ENCODE assay signal across 17 mouse cellular contexts in the genomic region with DNA sequence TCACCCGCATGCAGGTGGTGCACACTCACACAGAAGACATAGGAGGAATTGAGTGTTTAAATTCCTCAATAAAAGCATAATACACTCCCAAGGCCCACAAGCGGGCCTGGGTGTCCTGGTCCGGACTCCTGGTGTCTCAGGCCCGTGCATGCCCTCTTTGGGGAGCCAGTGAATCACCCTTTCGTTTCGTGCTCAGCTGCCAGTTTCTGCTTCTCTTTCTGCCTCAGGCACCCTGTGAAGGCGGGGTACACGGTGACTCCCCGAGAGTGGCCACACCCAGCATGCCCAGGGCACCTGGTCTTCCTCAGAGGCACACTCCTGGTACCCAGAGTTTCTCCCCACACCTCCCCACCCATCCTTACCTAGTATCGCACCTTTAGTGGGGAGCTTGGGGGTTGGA.
"Had no signal": no experiment of that assay in that cellular context is flagged by ENCODE, and none has a peak within 500 bp of the region (broad histone marks: within the 10 kb centered on the region; RNA-seq: fewer than 3 reads in every experiment).

No protein-coding gene starts in this region.

- H3K27me3 ChIP-seq: kidney, embryonic 15.5 days; limb, embryonic 13.5 days; liver, embryonic 12.5 days; liver, embryonic 15.5 days had no signal

- DNase-seq: kidney, adult 11 months; kidney, adult 8-10 months; kidney, postnatal 10 days; kidney, postnatal 36 days; layer of hippocampus, postnatal 36 days; liver; lung, adult 2 months; lung, postnatal 14 days; lung, postnatal 4 days; midbrain, embryonic 14.5 days; thymus, postnatal 25 days had no signal

- H3K4me3 ChIP-seq: kidney, embryonic 15.5 days; left cerebral cortex, adult 2 months; limb, embryonic 13.5 days; liver, embryonic 12.5 days; liver, embryonic 15.5 days had no signal

- H3K9me3 ChIP-seq: kidney, embryonic 15.5 days; limb, embryonic 13.5 days; liver, embryonic 12.5 days; liver, embryonic 15.5 days had no signal

- H3K9ac ChIP-seq: kidney, embryonic 15.5 days; limb, embryonic 13.5 days; liver, embryonic 12.5 days; liver, embryonic 15.5 days had no signal

- H3K4me2 ChIP-seq: kidney, embryonic 15.5 days; limb, embryonic 13.5 days; liver, embryonic 12.5 days; liver, embryonic 15.5 days; midbrain, embryonic 11.5 days had no signal

- H3K36me3 ChIP-seq: kidney, embryonic 15.5 days; limb, embryonic 13.5 days; liver, embryonic 12.5 days; liver, embryonic 15.5 days had no signal

- ATAC-seq: liver, embryonic 12.5 days had no signal

- H3K27ac ChIP-seq: kidney, embryonic 15.5 days; left cerebral cortex, adult 2 months; limb, embryonic 13.5 days; liver, embryonic 12.5 days; liver, embryonic 15.5 days had no signal

- H3K4me1 ChIP-seq: limb, embryonic 13.5 days; liver, embryonic 15.5 days had no signal
